21 mouse cellular contexts compared by ENCODE assay signal in the genomic region with DNA sequence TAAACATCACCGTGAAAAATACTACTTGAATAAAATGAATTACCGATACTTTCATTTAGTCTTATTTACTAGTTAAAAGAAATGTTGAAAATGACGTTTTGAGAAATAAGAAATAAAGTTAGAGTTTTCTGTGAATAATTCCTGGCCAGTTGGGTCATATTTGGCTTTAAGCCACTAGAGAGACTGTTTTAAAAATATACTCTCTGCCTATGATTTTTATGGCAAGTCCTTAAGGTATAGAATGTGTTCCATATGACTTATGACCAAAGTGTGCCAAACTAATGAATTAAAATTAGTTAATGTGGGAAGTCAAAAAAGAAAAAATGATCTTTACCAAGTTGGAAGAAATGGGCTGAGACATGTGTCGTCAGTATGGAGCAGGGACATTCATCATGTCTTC.
DNase-seq lines count a peak whose midpoint lies in the region; ATAC-seq and TF ChIP-seq lines count a peak whose summit lies in the region.
"Had no signal": no experiment of that assay in that cellular context is flagged by ENCODE, and none has a peak within 500 bp of the region (broad histone marks: within the 10 kb centered on the region; RNA-seq: fewer than 3 reads in every experiment).

No protein-coding gene starts in this region.

- WGBS in lung, embryonic 14.5 days: 54% methylated on average over 4 of the region's 4 CpGs
- 59% methylated on average over 4 of the region's 4 CpGs for WGBS in lung, postnatal 0 days

- H3K4me2 ChIP-seq in lung, embryonic 14.5 days: no peak overlapping the region
- H3K4me2 ChIP-seq in lung, postnatal 0 days (replicated peaks; ENCODE audit: low read depth, low read length): no peak overlapping the region
- H3K4me2 ChIP-seq: embryonic facial prominence, embryonic 15.5 days; heart, embryonic 11.5 days; hindbrain, embryonic 12.5 days; hindbrain, embryonic 15.5 days had no signal

- TF ChIP-seq EP300 in lung, postnatal 0 days (IDR thresholded peaks at IDR 0.05): no peak

- H3K27ac ChIP-seq in lung, embryonic 14.5 days (ENCODE audit: low read depth): no peak overlapping the region
- H3K27ac ChIP-seq in lung, postnatal 0 days (ENCODE audit: low read length): no peak overlapping the region
- H3K27ac ChIP-seq: embryonic facial prominence, embryonic 15.5 days; hindbrain, embryonic 12.5 days; hindbrain, embryonic 15.5 days had no signal

- H3K9me3 ChIP-seq in lung, embryonic 14.5 days (ENCODE audit: low read depth, low read length): no peaks in the 10 kb centered on the region
- no peaks in the 10 kb centered on the region for H3K9me3 ChIP-seq in lung, postnatal 0 days (ENCODE audit: low read length)
- H3K9me3 ChIP-seq: embryonic facial prominence, embryonic 15.5 days; hindbrain, embryonic 12.5 days; hindbrain, embryonic 15.5 days had no signal

- no peak overlapping the region for H3K4me3 ChIP-seq in lung, embryonic 14.5 days (ENCODE audit: low read depth, low read length)
- no peak overlapping the region for H3K4me3 ChIP-seq in lung, postnatal 0 days (ENCODE audit: low read depth, low read length)
- H3K4me3 ChIP-seq: embryonic facial prominence, embryonic 15.5 days; hindbrain, embryonic 12.5 days; hindbrain, embryonic 15.5 days had no signal

- peak; percentile 6 for DNase-seq in embryo, embryonic 10.5 days (ENCODE audit: low spot score)
- DNase-seq in embryo, embryonic 9.5 days (ENCODE audit: extremely low spot score): no peak
- DNase-seq in lung, embryonic 14.5 days: peak; percentile 1
- no peak for DNase-seq in lung, postnatal 0 days (ENCODE audit: low spot score)
- peak; percentile 6 for DNase-seq in forelimb bud, embryonic 11.5 days (ENCODE audit: low read depth, low spot score)
- no peak for DNase-seq in gastrocnemius, postnatal 10 days
- DNase-seq in natural killer cell, adult 2 months (ENCODE audit: low spot score in 2 of 2): no peak
- DNase-seq: adrenal gland, adult 8-10 months; adrenal gland, postnatal 36 days; cerebellum, adult 18-20 months; cerebellum, adult 9-10 months; cerebellum, postnatal 14 days; forebrain, postnatal 0 days; gastrocnemius, postnatal 36 days had no signal

- H3K4me1 ChIP-seq in lung, embryonic 14.5 days (ENCODE audit: insufficient read depth): no peaks in the 10 kb centered on the region
- no peaks in the 10 kb centered on the region for H3K4me1 ChIP-seq in lung, postnatal 0 days (ENCODE audit: insufficient read depth, low read depth, low read length)
- H3K4me1 ChIP-seq: embryonic facial prominence, embryonic 15.5 days; hindbrain, embryonic 12.5 days; hindbrain, embryonic 15.5 days had no signal

- ATAC-seq in lung, embryonic 14.5 days (ENCODE audit: insufficient read depth): no peak
- ATAC-seq in lung, postnatal 0 days: no peak
- ATAC-seq: CD4-positive, CD25-positive, alpha-beta regulatory T cell, adult 4 months; forebrain, embryonic 14.5 days; forebrain, postnatal 0 days; intestine, postnatal 0 days had no signal

- H3K36me3 ChIP-seq in lung, embryonic 14.5 days (ENCODE audit: insufficient read depth): no peaks in the 10 kb centered on the region
- no peaks in the 10 kb centered on the region for H3K36me3 ChIP-seq in lung, postnatal 0 days (ENCODE audit: insufficient read depth, low read length)
- H3K36me3 ChIP-seq: embryonic facial prominence, embryonic 15.5 days; hindbrain, embryonic 12.5 days; hindbrain, embryonic 15.5 days had no signal

- no peaks in the 10 kb centered on the region for H3K27me3 ChIP-seq in lung, embryonic 14.5 days (ENCODE audit: insufficient read depth, low read length)
- H3K27me3 ChIP-seq in lung, postnatal 0 days (replicated peaks; ENCODE audit: insufficient read depth, low read length): no peaks in the 10 kb centered on the region
- H3K27me3 ChIP-seq: embryonic facial prominence, embryonic 15.5 days; hindbrain, embryonic 12.5 days; hindbrain, embryonic 15.5 days had no signal

- no peak for TF ChIP-seq CTCF in lung, embryonic 14.5 days (IDR thresholded peaks at IDR 0.05; ENCODE audit: low read depth)
- TF ChIP-seq CTCF in lung, postnatal 0 days (IDR thresholded peaks at IDR 0.05): no peak

- H3K9ac ChIP-seq in lung, embryonic 14.5 days: no peak overlapping the region
- no peak overlapping the region for H3K9ac ChIP-seq in lung, postnatal 0 days (replicated peaks; ENCODE audit: low read depth)
- H3K9ac ChIP-seq: embryonic facial prominence, embryonic 15.5 days; forebrain, postnatal 0 days; hindbrain, embryonic 12.5 days; hindbrain, embryonic 15.5 days had no signal

Comparison
In these comparisons a context has a peak if more than half of its experiments do, and no peak if none do; other contexts are left out.
1. DNase-seq: peak in embryo, embryonic 10.5 days (single experiment), lung, embryonic 14.5 days (single experiment) and forelimb bud, embryonic 11.5 days (single experiment); none in embryo, embryonic 9.5 days (single experiment), lung, postnatal 0 days (single experiment), gastrocnemius, postnatal 10 days (single experiment) and natural killer cell, adult 2 months (0 of 2).